Mouse (Mus musculus): Measurements from ENCODE around the gene Mad1l1. TPM values are rescaled to one million over a fixed set of nuclear protein-coding genes. Genes with fewer than 3 reads are reported as not detected.

Gene Mad1l1
- polyA plus RNA-seq, 1 experiment, result 19.7 TPM

DNA sequence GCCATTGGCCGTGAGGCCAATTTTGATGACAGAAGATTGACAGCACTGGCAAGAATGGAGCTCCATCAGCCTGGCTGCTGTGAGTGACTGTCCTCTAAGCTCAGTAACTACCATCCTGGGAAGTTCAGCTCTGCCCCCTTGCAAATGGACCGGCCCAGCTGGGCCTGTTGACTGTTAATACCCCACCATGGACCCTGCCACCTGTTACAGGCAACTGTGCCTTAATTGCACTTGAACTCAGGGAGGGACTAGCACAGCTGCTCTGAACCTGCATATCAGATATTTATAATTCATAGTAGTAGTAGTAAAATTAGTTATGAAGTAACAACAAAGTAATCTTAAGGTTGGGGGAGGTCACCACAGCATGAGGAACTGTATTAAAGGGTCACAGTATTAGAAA, 244.9 kb downstream of the Mad1l1 start:
- no peak for DNase-seq (ENCODE audit: low read depth, low spot score)
- 97% methylated on average over 2 of the region's 2 CpGs for WGBS

DNA sequence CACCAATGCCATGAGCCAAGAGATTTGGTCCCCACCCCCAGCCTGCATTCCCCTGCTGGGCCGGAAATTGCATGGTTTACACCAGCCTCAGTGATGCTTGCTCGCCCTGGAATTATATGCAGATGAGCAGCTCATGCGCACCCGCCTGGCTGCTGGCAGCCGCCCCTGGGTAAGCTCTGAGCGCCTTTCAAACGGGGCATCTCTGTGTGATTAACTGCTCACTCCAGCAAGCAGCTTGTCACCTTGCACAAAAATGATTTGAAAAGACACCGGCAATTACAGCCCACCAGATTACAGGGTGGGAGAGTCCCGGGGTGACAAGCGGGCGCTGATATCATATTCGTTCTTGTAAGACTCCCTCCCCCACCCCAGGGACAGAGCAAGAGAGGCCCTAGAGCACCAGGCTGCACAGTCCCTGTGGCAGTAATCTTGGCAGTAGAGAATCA, 247.7 kb downstream of the Mad1l1 start:
- WGBS, result 77% methylated on average over 12 of the region's 12 CpGs

DNA sequence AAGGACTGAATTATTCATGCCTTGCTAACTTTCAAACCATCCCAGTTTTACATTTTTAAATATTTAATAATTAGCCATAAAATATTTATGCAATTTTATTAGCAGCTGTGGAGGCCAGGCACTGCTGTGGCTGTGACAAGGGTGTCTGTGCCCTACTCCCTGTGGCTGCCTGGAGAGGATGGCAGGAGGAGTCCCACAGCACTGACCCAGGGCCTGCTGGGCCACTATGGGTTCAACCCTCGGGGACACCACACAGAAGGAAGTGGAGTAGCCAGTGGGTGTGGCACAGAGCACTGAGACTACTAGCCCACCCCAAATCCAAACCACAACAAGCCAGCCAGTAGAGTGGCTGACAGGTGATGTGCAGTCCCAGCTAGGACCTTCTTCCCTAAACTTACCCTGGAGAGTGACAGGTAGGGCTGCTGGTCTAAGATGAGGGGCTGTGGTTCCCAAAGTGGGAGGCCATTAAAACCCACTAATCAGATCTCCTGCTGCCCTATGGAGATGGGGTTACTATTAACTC, 248.1 kb downstream of the Mad1l1 start:
- WGBS, result 53% methylated on average over 1 of the region's 1 CpGs
- no peak for DNase-seq (ENCODE audit: low read depth, low spot score)

More for the DNA sequence above, 247.7 kb downstream of the Mad1l1 start:
- DNase-seq (ENCODE audit: low read depth, low spot score), result no peak

GRCm38 (mm10) chr5:140068506-140068905, 252.8 kb downstream of the Mad1l1 start:
- no peak for DNase-seq (ENCODE audit: low read depth, low spot score)
- 63% methylated on average over 5 of the region's 5 CpGs for whole genome bisulfite sequencing

GRCm38 (mm10) chr5:140068051-140068450, 253.3 kb downstream of the Mad1l1 start:
- 67% methylated on average over 3 of the region's 3 CpGs for WGBS
- DNase-seq (ENCODE audit: low read depth, low spot score), result no peak

GRCm38 (mm10) chr5:140066769-140067168, 254.6 kb downstream of the Mad1l1 start:
- no peak for DNase-seq (ENCODE audit: low read depth, low spot score)
- 64% methylated on average over 8 of the region's 8 CpGs for WGBS

- DNase-seq (ENCODE audit: low read depth, low spot score), result no peak
These were observed 255.1 kb downstream of the Mad1l1 start for GRCm38 (mm10) chr5:140066281-140066680.

DNA sequence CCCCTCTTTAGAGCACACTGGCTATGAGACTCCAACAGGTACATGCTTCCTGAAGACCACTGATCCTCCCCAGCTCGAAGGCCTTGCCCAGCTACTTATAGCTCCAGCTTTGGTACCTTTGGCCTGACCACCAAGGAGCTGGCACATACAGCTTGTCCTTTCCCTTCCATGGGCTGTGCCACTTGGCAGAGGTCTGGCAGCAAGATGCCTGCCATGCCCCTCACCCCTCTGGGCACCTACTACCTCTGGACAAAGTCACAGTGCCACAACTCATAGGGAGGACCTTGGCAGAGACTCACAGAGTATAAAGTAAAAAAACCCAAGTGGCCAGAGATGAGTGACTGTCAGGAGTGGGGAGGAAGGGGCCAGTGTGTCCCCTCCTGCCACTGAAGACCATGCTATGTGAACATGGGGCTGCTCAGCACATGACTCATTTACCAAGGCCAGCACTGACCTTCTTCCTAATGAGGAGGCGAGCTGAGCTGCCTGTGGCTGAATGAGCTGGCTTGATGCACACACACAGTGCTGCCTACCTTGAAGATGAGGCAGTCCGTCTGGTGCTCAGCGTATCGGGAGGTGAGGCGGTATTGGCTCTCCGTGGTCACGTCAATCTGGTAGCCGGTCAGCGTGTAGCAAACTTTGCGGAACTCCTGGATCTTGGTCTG, 255.9 kb downstream of the Mad1l1 start:
- no peak for DNase-seq (ENCODE audit: low read depth, low spot score)
- WGBS, result 96% methylated on average over 11 of the region's 11 CpGs

DNA sequence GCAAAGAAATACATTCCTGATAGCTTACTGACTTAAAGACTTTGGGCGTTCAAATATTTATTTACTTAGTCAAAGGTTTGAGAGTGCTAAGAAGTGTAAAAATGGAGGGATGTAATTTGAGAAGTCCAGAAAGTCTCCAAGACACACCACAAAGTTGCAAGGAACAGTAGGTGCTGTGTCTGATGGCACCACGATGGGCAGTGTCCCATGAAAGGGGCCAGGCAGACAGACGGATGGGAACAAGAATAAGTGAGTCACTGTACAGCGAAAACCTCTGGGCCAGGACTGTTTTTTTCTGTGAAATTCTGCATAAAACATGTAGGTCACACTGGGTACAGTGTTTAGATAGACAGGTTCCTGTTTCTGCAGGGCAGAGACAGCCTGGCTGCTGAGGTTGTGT, 256.8 kb downstream of the Mad1l1 start:
- no peak for DNase-seq (ENCODE audit: low read depth, low spot score)
- WGBS, result 83% methylated on average over 4 of the region's 4 CpGs

GRCm38 (mm10) chr5:140062828-140063227, 258.5 kb downstream of the Mad1l1 start:
- DNase-seq (ENCODE audit: low read depth, low spot score), result no peak
- WGBS, result 90% methylated on average over 3 of the region's 3 CpGs

DNA sequence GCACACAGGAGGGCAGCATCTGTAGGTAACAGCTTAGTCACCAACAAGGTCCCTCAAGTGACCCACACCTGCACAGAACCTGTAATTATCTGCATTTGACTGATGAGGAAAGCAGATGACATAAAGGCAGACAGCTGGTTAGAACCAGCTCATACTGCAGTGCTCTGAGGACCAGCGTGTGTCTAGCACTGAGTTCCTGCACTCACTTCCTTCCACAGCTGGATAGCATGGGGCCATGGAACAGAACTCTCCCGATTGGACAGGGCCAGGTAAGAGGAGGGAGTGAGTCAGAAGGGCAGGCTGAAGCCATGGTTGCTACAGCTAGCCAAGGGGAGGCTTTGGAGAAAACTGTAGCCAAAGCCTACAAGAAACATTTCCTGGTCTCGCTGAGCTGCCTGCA, 259.0 kb downstream of the Mad1l1 start:
- no peak for DNase-seq (ENCODE audit: low read depth, low spot score)
- 64% methylated on average over 3 of the region's 3 CpGs for WGBS

- DNase-seq (ENCODE audit: low read depth, low spot score), result no peak
- WGBS, result 69% methylated on average over 6 of the region's 6 CpGs
These were observed 260.0 kb downstream of the Mad1l1 start for GRCm38 (mm10) chr5:140061296-140061879.

DNA sequence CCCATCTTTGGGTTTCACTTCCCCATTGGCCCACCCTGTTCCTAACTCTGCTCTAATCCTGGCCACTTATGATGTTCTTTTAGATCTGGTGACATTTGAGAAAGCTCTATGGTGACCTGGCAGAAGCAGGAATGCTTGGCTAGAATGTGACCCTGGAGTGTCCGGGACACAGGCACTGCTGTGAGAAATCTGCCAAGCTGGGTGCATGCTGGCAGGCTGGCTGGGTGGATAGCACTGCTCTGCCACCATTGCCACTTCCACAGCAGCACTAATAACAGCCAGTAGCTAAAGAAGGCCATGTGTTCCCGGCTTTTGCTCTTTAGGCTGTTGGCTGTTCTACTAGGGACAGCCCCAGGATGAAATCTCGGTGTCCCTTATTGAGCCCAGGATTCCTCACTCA, 265.1 kb downstream of the Mad1l1 start:
- DNase-seq (ENCODE audit: low read depth, low spot score), result no peak
- WGBS, result 82% methylated on average over 3 of the region's 3 CpGs

GRCm38 (mm10) chr5:140055431-140055830, 265.9 kb downstream of the Mad1l1 start:
- DNase-seq (ENCODE audit: low read depth, low spot score), result no peak
- 76% methylated on average over 3 of the region's 3 CpGs for WGBS

GRCm38 (mm10) chr5:140053626-140054025, 267.7 kb downstream of the Mad1l1 start:
- no peak for DNase-seq (ENCODE audit: low read depth, low spot score)
- 88% methylated on average over 3 of the region's 3 CpGs for WGBS

DNA sequence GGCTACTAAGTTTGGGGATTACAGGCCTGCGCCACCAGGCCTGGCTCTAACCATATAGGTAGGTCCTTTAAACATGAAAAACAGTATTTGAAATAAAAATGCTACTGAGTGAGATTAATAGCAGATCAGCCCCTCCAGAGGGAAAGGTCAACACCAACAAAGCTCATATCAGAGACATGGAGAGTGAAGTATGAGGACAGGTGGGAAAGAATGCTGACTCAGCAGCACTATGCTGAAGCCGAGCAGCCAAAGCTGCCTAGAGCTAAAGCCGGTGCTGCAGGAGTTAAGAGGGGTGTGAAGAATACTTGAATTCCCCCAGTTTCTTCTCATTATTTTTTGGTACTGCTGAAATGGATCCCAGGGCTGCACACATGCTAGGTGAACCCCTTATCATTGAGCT, 268.9 kb downstream of the Mad1l1 start:
- WGBS, result 91% methylated on average over 3 of the region's 3 CpGs
- no peak for DNase-seq (ENCODE audit: low read depth, low spot score)

DNA sequence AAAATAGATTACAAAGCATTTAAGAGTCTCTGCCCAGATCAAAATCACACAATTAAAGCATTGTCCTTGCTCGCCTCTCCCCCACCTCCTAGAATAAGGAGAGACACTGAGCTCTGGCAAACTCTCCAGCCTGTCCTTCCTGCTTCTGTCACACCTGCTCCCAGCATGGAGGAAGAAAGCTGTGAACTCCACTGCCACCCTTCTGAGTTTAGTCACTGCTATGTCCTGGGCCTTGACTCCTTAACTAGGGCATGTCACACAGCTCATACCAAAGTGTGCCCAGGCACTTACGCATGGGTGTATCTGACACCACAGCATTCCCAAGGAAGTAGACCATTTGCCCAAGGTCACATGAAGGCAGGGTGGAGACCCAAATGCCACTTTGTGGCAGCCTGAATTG, 275.9 kb downstream of the Mad1l1 start:
- WGBS, result 36% methylated on average over 2 of the region's 2 CpGs
- DNase-seq (ENCODE audit: low read depth, low spot score), result no peak

DNA sequence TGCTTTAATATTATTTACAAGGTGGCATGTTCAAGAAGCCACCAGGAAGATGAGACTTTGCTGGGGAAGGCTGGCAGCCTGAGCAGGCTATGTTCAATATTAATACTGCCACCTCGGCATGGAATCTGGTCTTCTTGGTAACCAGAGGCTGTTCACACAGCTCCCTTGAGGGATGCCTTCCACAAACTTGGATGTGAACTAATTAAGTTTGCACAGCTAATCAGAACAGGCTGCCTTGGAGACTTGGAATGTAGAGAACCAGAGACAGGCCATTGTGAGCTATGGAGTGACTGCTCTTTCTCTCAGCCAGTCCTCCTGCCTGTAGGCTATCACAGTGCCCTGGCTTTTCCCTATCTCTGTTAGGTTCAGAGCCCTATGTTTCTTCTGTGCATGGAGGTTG, 278.4 kb downstream of the Mad1l1 start:
- 97% methylated on average over 1 of the region's 1 CpGs for WGBS
- DNase-seq (ENCODE audit: low read depth, low spot score), result no peak

DNA sequence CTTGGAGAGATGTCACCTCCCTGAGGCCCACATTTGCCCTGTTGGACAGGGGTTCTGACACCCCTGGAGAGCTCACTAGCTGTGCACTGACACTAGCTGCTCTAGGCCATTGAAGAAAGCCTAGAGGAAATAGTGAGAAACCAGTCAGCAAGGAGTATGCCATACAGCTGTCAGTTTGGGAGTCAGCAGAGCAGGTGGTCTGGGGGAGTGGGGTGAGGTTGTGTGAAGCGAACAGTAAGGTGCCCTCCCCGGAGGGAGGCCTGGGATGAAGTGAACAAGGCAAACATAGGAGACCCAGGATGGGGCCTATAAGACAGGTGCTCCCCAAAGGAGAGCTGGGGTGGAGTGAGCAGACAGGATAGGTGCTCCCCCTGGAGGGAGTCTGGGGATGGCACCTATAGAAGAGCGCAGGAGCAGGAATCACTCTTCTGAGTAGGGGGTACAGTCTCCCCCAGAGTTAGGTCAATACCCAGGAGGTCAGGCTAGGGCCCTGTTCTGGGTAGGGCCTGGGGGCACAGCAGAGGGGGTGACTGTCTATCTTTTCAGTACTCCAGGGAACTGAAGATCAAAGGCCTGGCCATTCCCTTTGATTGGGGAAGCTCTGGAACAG, 279.2 kb downstream of the Mad1l1 start:
- 64% methylated on average over 3 of the region's 3 CpGs for WGBS
- DNase-seq (ENCODE audit: low read depth, low spot score), result no peak

GRCm38 (mm10) chr5:140041055-140041454, 280.3 kb downstream of the Mad1l1 start:
- 36% methylated on average over 3 of the region's 3 CpGs for WGBS
- DNase-seq (ENCODE audit: low read depth, low spot score), result no peak

All from large intestine, adult 2 months (tissue).